Mouse (Mus musculus) megakaryocyte progenitor cell, adult 5-6 weeks (primary cell): Measurements from ENCODE around the gene Bicra. TPM values are rescaled to one million over a fixed set of nuclear protein-coding genes. Genes with fewer than 3 reads are reported as not detected.
A peak's percentile ranks its signal among the peaks of the same experiment; 100 is the strongest.

Experiments used
- ATAC-seq: replicated peaks from 2 replicates; pipeline ENCODE4 v1.8.0; 2016; ENCODE audit warnings: mild to moderate bottlenecking, moderate TSS enrichment, inconsistent platforms; ENCODE audit not compliant: poor library complexity
- total RNA-seq, 2 experiments: library from RNA; stranded (forward) in 1 of 2; stranded (reverse) in 1 of 2; fragments of 157-497, 149-512 nt in 1 of 2; fragments of 200-1000 nt in 1 of 2; gene quantifications; 2 replicates each; pipeline versions ENCODE4 v1.2.3 to v1.2.4; 2015 to 2017

Gene Bicra
- total RNA-seq, 2 experiments from 2014 or later: 3.4 to 14.9 TPM

GRCm38 (mm10) chr7:16048675-16049575, 1.2 kb upstream of the Bicra start:
- no peak for ATAC-seq

DNA sequence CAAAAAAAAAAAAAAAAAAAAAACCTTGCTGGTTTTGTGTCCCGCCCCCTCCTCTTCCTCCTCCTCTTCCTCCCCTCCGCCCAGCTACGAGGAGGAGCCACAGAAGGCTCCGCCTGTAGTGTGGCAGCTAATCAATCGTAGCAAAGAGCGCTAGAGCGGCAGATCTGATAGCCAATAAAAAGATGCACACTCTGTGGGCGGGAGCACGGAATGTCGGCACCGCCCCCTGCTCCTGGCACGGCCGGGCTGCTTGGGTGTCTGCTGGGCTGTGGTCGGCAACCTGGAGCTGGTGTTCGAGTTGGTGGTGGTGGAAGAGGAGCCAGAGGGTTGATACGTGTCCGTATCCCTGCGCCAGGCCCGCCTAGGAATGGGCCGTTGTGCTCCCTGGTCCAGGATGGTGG, 443 bp upstream of the Bicra start:
- ATAC-seq: peak; percentile 57

DNA sequence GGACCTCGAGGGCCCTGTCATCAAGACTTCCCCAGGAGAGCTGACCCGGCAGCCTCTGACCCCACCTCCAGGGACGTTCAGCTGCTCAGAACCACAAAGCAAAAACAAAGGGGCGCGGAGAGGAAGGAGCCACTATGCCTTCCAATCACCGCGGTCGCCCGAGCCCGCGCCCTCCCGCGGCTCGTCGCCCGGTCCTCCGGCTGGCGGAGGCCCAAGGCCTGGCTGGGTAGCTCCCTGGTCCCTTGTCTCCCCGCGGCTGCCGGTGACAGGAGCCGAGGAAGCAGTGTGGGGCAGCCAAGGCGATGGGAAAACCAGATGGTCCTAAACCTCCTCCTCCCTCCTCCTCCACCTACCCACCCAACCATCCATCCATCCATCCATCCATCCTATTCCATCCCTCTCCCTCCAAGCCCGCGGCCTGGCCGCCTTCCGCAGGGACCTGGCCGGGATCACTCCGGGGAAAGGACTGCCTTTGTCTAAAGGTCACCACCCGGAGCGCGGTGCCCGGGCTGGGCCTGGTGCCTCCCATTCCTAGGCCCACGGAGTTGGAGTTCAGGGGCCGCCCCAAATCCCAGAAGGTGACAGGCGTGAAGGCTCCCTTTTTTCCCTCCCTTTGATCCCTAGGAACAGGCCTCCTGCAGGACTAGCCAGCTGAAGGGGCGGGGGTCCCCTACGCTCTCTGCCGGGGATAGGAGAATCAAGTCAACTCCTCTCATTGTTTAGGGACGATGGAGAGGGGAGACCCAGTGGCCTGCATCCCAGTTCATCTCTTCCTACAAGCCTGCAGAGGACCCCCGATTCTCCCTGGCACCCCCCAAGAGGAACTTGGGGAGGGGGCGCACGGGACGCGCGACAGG, 1.0 kb downstream of the Bicra start:
- ATAC-seq: peak; percentile 42

DNA sequence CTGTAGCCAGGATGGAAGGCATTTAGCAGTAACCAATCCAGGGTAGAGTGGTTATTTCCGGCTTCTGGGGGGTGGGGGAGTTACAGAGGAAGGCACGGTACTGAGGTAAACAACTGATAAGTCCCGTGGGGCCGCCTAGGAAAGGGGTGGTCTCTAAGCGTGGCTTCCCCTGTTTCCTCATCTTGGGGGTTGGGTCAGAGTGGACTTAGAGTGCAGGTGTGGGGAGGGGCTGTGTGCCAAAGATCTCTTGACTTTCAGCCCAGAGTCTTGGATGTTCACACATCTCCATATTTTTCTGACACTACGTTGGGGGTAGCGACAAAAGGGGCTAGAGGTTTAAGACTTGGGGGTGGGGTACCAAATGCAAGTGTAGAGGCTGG, 1.6 kb downstream of the Bicra start:
- peak; percentile 30 for ATAC-seq

GRCm38 (mm10) chr7:16045538-16045937, 2.2 kb downstream of the Bicra start:
- no peak for ATAC-seq

GRCm38 (mm10) chr7:16044531-16044930, 3.2 kb downstream of the Bicra start:
- no peak for ATAC-seq

GRCm38 (mm10) chr7:16043861-16044435, 3.8 kb downstream of the Bicra start:
- no peak for ATAC-seq

- no peak for ATAC-seq
These were observed 4.6 kb downstream of the Bicra start for GRCm38 (mm10) chr7:16042850-16043775.

DNA sequence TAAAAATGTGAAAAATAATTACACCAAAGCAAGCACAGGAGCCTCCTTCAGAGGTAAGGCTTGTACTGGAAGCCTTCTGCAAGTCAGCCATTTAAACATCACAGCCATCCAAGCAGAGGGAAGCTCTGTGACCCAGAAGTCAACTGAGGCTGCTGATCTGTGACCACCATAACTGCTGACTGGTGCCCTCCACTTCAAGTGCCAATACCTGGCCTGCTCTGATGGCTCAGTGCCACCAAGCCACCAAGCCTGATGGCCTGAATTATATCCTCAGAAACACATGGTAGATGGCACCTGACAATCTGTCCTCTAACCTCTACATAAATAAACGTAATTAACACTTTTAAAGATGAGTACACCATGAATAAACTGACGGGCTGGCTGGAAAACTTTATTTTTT, 6.5 kb downstream of the Bicra start:
- ATAC-seq: no peak

DNA sequence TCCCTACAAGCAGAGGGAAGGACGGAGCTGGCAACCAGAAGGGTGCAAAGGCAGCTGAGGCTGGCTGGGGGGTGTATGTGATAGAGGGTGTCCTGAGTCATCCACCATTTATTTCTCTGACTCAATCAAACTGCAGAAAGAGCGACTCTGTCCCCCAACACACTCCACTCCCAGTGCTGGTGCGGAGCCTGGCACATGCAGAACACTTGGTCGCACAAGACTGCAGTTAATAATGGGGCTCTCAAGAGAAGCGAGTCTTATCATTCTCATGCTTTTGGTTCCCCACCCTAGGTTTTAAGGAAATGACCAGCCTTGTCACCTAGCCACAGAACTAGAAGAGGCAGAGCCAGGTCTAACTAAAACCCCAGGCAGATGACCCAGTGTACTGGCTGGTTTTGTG, 8.4 kb downstream of the Bicra start:
- ATAC-seq: peak; percentile 52

DNA sequence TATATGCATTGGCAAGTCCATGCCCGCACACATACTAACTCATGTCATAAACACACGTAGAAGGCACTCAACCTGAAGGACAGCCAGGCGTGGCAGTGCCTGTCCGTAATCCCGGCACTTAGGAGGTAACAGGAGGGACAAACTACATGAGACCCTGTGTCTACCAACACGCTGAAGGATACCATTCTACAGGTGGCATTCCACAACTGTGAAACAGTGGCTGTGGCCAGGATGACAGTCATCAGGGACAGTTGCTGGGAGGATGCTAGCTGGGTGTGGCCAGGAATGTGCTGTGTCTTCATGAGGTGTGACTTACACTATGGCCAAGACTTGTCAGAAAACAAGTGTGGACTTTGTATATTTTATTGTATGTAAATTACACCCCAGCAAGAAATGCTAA, 10.7 kb downstream of the Bicra start:
- no peak for ATAC-seq

- no peak for ATAC-seq
These were observed 13.9 kb downstream of the Bicra start for GRCm38 (mm10) chr7:16033580-16034461.

- 0 out of 2 replicates have a peak, but pooled peaks have one; percentile 24 for ATAC-seq
These were observed 14.7 kb downstream of the Bicra start for GRCm38 (mm10) chr7:16033059-16033458.

GRCm38 (mm10) chr7:16031072-16031471, 16.6 kb downstream of the Bicra start:
- no peak for ATAC-seq

DNA sequence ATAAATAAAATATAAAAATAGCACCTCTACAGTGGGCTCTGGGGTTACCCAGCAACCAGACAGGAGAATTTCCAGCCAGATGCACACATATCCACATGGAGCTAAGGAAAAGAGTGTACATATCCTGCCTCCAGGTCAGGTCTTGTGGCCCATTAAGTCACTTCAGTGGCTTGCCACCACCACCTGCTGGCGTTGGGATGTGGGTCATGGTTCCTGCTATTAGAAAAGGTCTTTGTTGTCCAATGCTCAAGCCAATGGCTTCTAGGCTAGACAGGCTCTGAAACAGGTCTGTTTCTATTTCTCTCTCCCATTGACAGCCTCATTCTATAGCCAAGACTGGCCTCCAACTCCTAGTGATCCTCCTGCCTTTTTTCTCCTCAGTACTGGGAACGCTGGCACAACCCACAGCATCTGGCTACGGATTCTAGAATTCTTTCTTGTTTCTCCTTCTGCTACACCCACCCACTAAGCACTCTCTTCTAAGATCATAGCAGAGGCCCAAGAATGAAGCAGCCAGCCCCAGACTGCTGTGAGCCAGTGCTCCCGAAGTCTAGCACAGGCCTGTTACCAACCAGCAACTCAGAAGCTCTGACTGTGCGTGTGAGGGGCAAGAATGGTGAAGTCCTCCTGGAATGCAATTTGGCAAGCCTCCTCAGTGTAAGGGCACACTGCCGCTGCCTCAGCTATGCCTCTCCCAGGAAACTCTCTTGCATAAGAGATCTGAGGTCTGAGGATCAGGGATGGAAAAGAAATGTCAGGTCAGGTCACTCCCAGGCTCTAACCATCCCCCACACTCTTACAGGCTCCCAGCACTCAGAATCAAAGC, 19.4 kb downstream of the Bicra start:
- ATAC-seq: 0 out of 2 replicates have a peak, but pooled peaks have one; percentile 5

GRCm38 (mm10) chr7:16024603-16025222, 23.0 kb downstream of the Bicra start:
- ATAC-seq: 0 out of 2 replicates have a peak, but pooled peaks have one; percentile 13

GRCm38 (mm10) chr7:16019256-16020094, 28.2 kb downstream of the Bicra start:
- peak; percentile 7 for ATAC-seq
